Mouse (Mus musculus) neural tube, embryonic 13.5 days (tissue): Measurements from ENCODE around the gene Taf8. TPM values are rescaled to one million over a fixed set of nuclear protein-coding genes. Genes with fewer than 3 reads are reported as not detected.

ENCODE experiments used
- ATAC-seq: fragments of 200-750 bp; cut with Nextera tagmentation; 2 replicates; pipeline ENCODE4 v1.8.0; 2017; ENCODE audit warnings: low read depth, mild to moderate bottlenecking, moderate TSS enrichment, moderate library complexity
- H3K27ac ChIP-seq: fragments of 300-500 bp; sonication (generic); replicated peaks from 2 replicates; pipeline ENCODE4 v1.5.1; 2015; ENCODE audit warnings: moderate library complexity, mild to moderate bottlenecking, inconsistent platforms
- H3K27me3 ChIP-seq: fragments of 300-500 bp; sonication (generic); 2 replicates; pipeline ENCODE4 v1.6.1; 2015; ENCODE audit warnings: mild to moderate bottlenecking, inconsistent platforms
- H3K36me3 ChIP-seq: fragments of 300-500 bp; sonication (generic); 2 replicates; pipeline ENCODE4 v1.6.1; 2015; ENCODE audit warnings: mild to moderate bottlenecking, inconsistent platforms
- H3K4me1 ChIP-seq: fragments of 300-500 bp; sonication (generic); replicated peaks from 2 replicates; pipeline ENCODE4 v1.6.1; 2015; ENCODE audit warnings: inconsistent platforms
- H3K4me2 ChIP-seq: fragments of 300-500 bp; sonication (generic); 2 replicates; pipeline ENCODE4 v1.6.1; 2015; ENCODE audit warnings: inconsistent platforms, mild to moderate bottlenecking, moderate library complexity
- H3K4me3 ChIP-seq: fragments of 300-500 bp; sonication (generic); 2 replicates; pipeline ENCODE4 v1.5.1; 2015; ENCODE audit warnings: mild to moderate bottlenecking, inconsistent platforms
- H3K9ac ChIP-seq: fragments of 300-500 bp; sonication (generic); 2 replicates; pipeline ENCODE4 v1.6.1; 2015; ENCODE audit warnings: moderate library complexity, mild to moderate bottlenecking, inconsistent platforms
- H3K9me3 ChIP-seq: fragments of 300-500 bp; sonication (generic); 2 replicates; pipeline ENCODE4 v1.6.1; 2016; ENCODE audit warnings: inconsistent platforms
- WGBS: fragments of 180-500 bp; shearing (Covaris S2); methylation state at CpG from one replicate; pipeline ENCODE4 v1.1.7; 2015; 5-methylcytosine and 5-hydroxymethylcytosine counted together
- polyA plus RNA-seq: library from polyadenylated mRNA; unstranded; fragments of >200 nt; fragmentation: Nextera tagmentation; extraction: Ambion mirVana; gene quantifications from 2 replicates; pipeline ENCODE4 v1.2.1, GENCODE M21; 2015

The Taf8 gene
- polyA plus RNA-seq, 1 experiment from 2014 or later = 23.2 TPM

DNA sequence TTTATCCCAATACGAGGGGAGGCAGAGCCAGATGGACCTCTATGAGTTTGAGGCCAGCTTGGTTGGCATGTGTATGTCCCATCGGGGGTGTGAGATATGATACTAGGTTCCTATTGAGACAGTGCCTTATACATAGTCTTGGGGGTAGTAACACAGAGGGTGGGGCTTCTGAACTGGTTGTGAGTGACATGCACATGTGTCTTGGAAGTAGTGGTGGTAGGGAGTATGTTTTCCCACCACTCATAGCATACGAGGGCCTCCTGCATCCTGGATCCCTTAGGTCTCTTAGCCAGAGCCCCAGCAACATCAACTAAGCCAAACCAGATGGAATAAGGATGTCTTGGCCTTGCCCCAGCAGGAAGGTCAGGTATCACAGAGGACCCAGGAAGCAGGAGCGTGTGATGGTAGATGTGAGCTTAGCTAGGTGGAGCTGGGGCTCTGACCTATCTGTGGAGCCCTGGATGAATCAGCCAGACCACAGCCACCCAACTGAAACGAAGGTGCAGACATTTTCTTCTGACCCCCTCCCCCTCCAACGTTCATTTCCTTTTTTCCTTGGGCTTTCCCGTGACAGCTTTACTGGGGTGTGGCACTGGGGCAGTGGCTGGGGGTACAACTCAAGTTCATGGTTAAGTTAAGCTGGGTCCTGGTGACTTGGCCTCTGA, 13.2 kb upstream of the Taf8 start:
- Histone ChIP-seq H3K4me1 (peaks cover 11% of the 10 kb centered on the region; the same call in 1 of the 2 replicates), H3K9ac (no peak overlapping the region), H3K4me2 (no peak overlapping the region), H3K9me3 (no peaks in the 10 kb centered on the region), H3K4me3 (no peak overlapping the region), H3K27me3 (no peaks in the 10 kb centered on the region), H3K27ac (no peak overlapping the region), H3K36me3 (no peaks in the 10 kb centered on the region)
- ATAC-seq = no peak
- WGBS = 83% methylated on average over 7 of the region's 7 CpGs

DNA sequence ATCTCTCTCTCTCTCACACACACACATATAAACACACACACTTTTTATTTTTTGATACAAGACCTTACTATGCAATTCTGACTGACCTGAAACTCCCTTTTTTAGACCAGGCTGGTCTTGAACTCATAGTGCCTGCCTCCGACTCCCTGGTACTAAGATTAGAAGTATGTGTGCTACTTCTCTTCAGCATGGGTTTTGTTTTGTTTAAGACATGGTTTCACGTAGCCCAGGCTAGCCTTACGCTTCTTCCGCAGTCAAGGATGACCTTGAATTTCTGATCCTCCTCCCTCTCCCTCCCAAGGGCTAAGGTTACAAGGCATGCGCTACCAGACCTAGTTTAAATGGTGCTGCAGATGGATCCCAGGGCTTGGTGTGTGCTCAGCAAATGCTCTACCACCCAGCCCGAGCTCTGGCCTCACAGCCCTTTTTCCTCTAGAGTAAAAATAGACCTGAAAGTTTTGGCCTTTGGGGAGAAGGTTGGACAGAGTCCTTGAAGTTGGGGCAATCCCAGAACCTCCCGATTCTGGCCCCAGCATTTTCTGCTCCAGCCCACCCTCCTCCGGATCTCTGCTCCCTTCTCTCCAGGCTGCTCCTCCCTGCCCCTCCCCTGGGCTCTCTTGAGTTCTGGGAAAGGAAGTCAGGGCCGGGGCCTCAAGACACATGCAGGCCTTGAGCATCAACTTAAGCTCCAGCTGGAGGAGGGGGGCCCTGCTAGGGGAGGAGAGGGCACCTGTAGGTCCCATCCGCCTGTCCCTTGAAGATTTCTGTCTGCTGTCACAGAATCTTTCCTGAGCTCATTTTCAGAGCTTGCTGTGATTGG, 11.1 kb upstream of the Taf8 start:
- H3K9ac ChIP-seq = no peak overlapping the region
- H3K27me3 ChIP-seq = no peaks in the 10 kb centered on the region
- 77% methylated on average over 10 of the region's 10 CpGs for WGBS
- peaks cover 15% of the 10 kb centered on the region; the same call in 1 of the 2 replicates for H3K4me1 ChIP-seq
- no peak overlapping the region for H3K4me3 ChIP-seq
- no peak overlapping the region for H3K4me2 ChIP-seq
- H3K27ac ChIP-seq = no peak overlapping the region
- no peak for ATAC-seq
- H3K36me3 ChIP-seq = no peaks in the 10 kb centered on the region
- H3K9me3 ChIP-seq = no peaks in the 10 kb centered on the region

- 20% methylated on average over 25 of the region's 25 CpGs for WGBS
- Histone ChIP-seq H3K27me3 (no peaks in the 10 kb centered on the region), H3K4me2 (peak overlapping the region; percentile 38), H3K36me3 (no peaks in the 10 kb centered on the region), H3K4me1 (peaks cover 21% of the 10 kb centered on the region; the same call in 1 of the 2 replicates), H3K27ac (peak overlapping the region; percentile 28; the same call in 1 of the 2 replicates), H3K4me3 (peak overlapping the region; percentile 7; the same call in 1 of the 2 replicates), H3K9me3 (no peaks in the 10 kb centered on the region), H3K9ac (peak overlapping the region; percentile 32; the same call in 1 of the 2 replicates)
- ATAC-seq = peak; percentile 80
Observed at GRCm38 (mm10) chr17:47511111-47512020, 9.3 kb upstream of the Taf8 start.

- no peak overlapping the region for H3K4me2 ChIP-seq
- peaks cover 33% of the 10 kb centered on the region for H3K4me1 ChIP-seq
- 0 out of 2 replicates have a peak overlapping the region, but pooled peaks have one; percentile 20 for H3K27ac ChIP-seq
- H3K36me3 ChIP-seq = no peaks in the 10 kb centered on the region
- ATAC-seq = no peak
- no peaks in the 10 kb centered on the region for H3K9me3 ChIP-seq
- no peak overlapping the region for H3K9ac ChIP-seq
- no peaks in the 10 kb centered on the region for H3K27me3 ChIP-seq
- no peak overlapping the region for H3K4me3 ChIP-seq
- WGBS = 39% methylated on average over 9 of the region's 9 CpGs
Observed at GRCm38 (mm10) chr17:47509031-47509705, 7.1 kb upstream of the Taf8 start.

GRCm38 (mm10) chr17:47508012-47508608, 6.0 kb upstream of the Taf8 start:
- H3K27me3 ChIP-seq = no peaks in the 10 kb centered on the region
- H3K4me2 ChIP-seq = peak overlapping the region; percentile 30; the same call in 1 of the 2 replicates
- no peaks in the 10 kb centered on the region for H3K9me3 ChIP-seq
- 49% methylated on average over 12 of the region's 12 CpGs for WGBS
- H3K9ac ChIP-seq = no peak overlapping the region
- peak overlapping the region; percentile 67 for H3K27ac ChIP-seq
- no peak overlapping the region for H3K4me3 ChIP-seq
- peaks cover 33% of the 10 kb centered on the region for H3K4me1 ChIP-seq
- no peaks in the 10 kb centered on the region for H3K36me3 ChIP-seq
- ATAC-seq = no peak

DNA sequence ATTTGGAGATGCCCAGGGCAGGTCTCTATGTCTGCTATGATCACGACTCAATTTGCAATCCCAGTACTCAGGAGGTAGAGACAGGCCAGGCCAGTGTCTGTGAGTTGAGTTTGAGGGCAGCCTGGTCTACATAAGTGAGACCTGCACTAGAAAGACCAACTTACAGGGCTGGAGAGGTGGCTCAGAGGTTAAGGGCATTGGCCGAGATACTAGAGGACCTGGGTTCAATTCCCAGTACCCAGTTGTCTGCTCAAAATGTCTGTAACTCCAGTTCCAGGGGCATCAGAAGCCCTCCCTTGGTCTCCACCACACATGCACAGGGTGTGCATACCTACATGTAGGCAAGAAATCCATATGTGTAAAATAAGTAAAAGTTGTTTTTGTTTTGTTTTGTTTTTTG, 5.4 kb upstream of the Taf8 start:
- WGBS = 89% methylated on average over 2 of the region's 2 CpGs
- no peak overlapping the region for H3K9ac ChIP-seq
- H3K36me3 ChIP-seq = no peaks in the 10 kb centered on the region
- H3K4me3 ChIP-seq = no peak overlapping the region
- H3K27me3 ChIP-seq = no peaks in the 10 kb centered on the region
- 0 out of 2 replicates have a peak overlapping the region, but pooled peaks have one; percentile 30 for H3K4me2 ChIP-seq
- no peak for ATAC-seq
- peaks cover 33% of the 10 kb centered on the region for H3K4me1 ChIP-seq
- H3K9me3 ChIP-seq = no peaks in the 10 kb centered on the region
- H3K27ac ChIP-seq = no peak overlapping the region

GRCm38 (mm10) chr17:47506697-47507096, 4.6 kb upstream of the Taf8 start:
- Histone ChIP-seq H3K9ac (no peak overlapping the region), H3K9me3 (no peaks in the 10 kb centered on the region), H3K4me3 (no peak overlapping the region), H3K36me3 (no peaks in the 10 kb centered on the region), H3K4me2 (no peak overlapping the region), H3K27me3 (no peaks in the 10 kb centered on the region), H3K27ac (no peak overlapping the region), H3K4me1 (peaks cover 33% of the 10 kb centered on the region)
- ATAC-seq = no peak
- WGBS = 91% methylated on average over 4 of the region's 4 CpGs

- Histone ChIP-seq H3K9ac (no peak overlapping the region), H3K4me2 (no peak overlapping the region), H3K27ac (no peak overlapping the region), H3K4me3 (no peak overlapping the region), H3K9me3 (no peaks in the 10 kb centered on the region), H3K27me3 (no peaks in the 10 kb centered on the region), H3K36me3 (no peaks in the 10 kb centered on the region), H3K4me1 (peaks cover 32% of the 10 kb centered on the region)
- ATAC-seq = no peak
- 89% methylated on average over 1 of the region's 1 CpGs for WGBS
Observed at GRCm38 (mm10) chr17:47506042-47506441, 4.0 kb upstream of the Taf8 start.

GRCm38 (mm10) chr17:47505566-47505965, 3.5 kb upstream of the Taf8 start:
- WGBS = 72% methylated on average over 2 of the region's 2 CpGs
- peak overlapping the region; percentile 62 for H3K4me2 ChIP-seq
- ATAC-seq = no peak
- peaks cover 33% of the 10 kb centered on the region for H3K4me1 ChIP-seq
- H3K9me3 ChIP-seq = no peaks in the 10 kb centered on the region
- no peaks in the 10 kb centered on the region for H3K27me3 ChIP-seq
- peaks cover 3% of the 10 kb centered on the region; the same call in 1 of the 2 replicates for H3K36me3 ChIP-seq
- H3K9ac ChIP-seq = no peak overlapping the region
- H3K4me3 ChIP-seq = 0 out of 2 replicates have a peak overlapping the region, but pooled peaks have one; percentile 30
- no peak overlapping the region for H3K27ac ChIP-seq

DNA sequence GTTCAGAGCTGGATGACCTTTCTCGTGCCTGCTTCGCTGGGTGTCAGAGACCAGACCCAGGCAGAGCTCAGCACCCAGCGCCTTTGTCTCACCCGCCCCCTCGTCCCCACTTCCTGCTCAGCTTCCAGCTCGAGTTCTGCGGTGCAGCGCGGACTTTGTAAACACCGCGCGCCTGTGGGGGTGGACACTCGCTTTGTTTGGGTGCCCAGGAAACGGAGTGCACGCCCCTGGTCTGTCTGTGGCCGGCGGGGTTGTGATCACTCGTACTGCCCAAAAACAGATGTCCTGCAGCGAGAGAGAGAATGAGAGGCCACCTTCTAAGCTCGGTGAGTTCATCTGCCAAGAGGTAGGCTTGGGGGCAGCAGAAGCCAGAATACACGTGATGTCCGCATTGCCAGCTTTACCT, 2.9 kb upstream of the Taf8 start, which contains the start of gene Ccnd3:
TSS of gene Ccnd3 (plus strand) at position 111 of the 406 bp plus-strand sequence.
- H3K27ac ChIP-seq = no peak within 1 kb of the TSS
- 3% methylated on average over 22 of the region's 22 CpGs for WGBS
- peaks cover 34% of the 10 kb centered on the region for H3K4me1 ChIP-seq

GRCm38 (mm10) chr17:47504228-47504627, 2.1 kb upstream of the Taf8 start:
- no peaks in the 10 kb centered on the region for H3K27me3 ChIP-seq
- 0 out of 2 replicates have a peak overlapping the region, but pooled peaks have one; percentile 66 for H3K9ac ChIP-seq
- peaks cover 33% of the 10 kb centered on the region for H3K4me1 ChIP-seq
- no peak overlapping the region for H3K27ac ChIP-seq
- WGBS = 72% methylated on average over 5 of the region's 5 CpGs
- H3K4me3 ChIP-seq = peak overlapping the region; percentile 30; the same call in 1 of the 2 replicates
- H3K9me3 ChIP-seq = no peaks in the 10 kb centered on the region
- H3K4me2 ChIP-seq = peak overlapping the region; percentile 62
- no peak for ATAC-seq
- peaks cover 12% of the 10 kb centered on the region for H3K36me3 ChIP-seq

More for the DNA sequence above, 2.9 kb upstream of the Taf8 start, which contains the start of gene Ccnd3:
- H3K4me2 ChIP-seq = peak within 1 kb of the TSS; percentile 62
- H3K9ac ChIP-seq = peak within 1 kb of the TSS; percentile 66
- no peaks in the 10 kb centered on the region for H3K9me3 ChIP-seq
- no peaks in the 10 kb centered on the region for H3K27me3 ChIP-seq
- ATAC-seq = no peak
- H3K36me3 ChIP-seq = peaks cover 8% of the 10 kb centered on the region; the same call in 1 of the 2 replicates
- H3K4me3 ChIP-seq = peak within 1 kb of the TSS; percentile 30
